Mouse (Mus musculus) mouse trophoblast stem cell (cell line): ENCODE results near the gene Ctu1.

Experiments used
- in situ Hi-C, 2 experiments: fragments of 300-500 bp; cut with MseI, MboI; formaldehyde crosslinking; loops; 2 replicates in 1 of 2; 3 replicates in 1 of 2; pipeline ENCODE4 v1.15.1; 2025

Gene Ctu1

GRCm38 (mm10) chr7:43678517-43678916, 6.7 kb downstream of the Ctu1 start:
- in situ Hi-C loops, result no loop called here

GRCm38 (mm10) chr7:43680960-43681359, 9.1 kb downstream of the Ctu1 start:
- in situ Hi-C loops, result loop anchor here (10.0 kb wide), 3 partner anchors 104 to 214 kb away; partner anchors contain the start of genes Klk10 (in 1 of the 2) and Klk4 (in 1 of the 2)

GRCm38 (mm10) chr7:43682511-43682910, 10.7 kb downstream of the Ctu1 start:
- in situ Hi-C loops, result loop anchor here (10.0 kb wide), 3 partner anchors 102 to 212 kb away; partner anchors contain the start of genes Klk10 (in 1 of the 2) and Klk4 (in 1 of the 2)

- in situ Hi-C loops, result loop anchor here (10.0 kb wide), 3 partner anchors 100 to 210 kb away; partner anchors contain the start of genes Klk10 (in 1 of the 2) and Klk4 (in 1 of the 2)
Observed at GRCm38 (mm10) chr7:43685088-43685487, 13.3 kb downstream of the Ctu1 start.

- in situ Hi-C loops, result no loop called here
Observed at GRCm38 (mm10) chr7:43690118-43690517, 18.3 kb downstream of the Ctu1 start, which contains the start of gene Klk14. TSS of gene Klk14 (plus strand) at chr7:43690418.

GRCm38 (mm10) chr7:43710031-43710430, 38.2 kb downstream of the Ctu1 start:
- in situ Hi-C loops, result no loop called here

GRCm38 (mm10) chr7:43712267-43712666, 40.5 kb downstream of the Ctu1 start, which contains the start of gene Klk13:
TSS of gene Klk13 (plus strand) at chr7:43712567.
- in situ Hi-C loops, result no loop called here

- in situ Hi-C loops, result no loop called here
Observed at GRCm38 (mm10) chr7:43712917-43713316, 41.1 kb downstream of the Ctu1 start.

- in situ Hi-C loops, result no loop called here
Observed at GRCm38 (mm10) chr7:43713741-43714351, 42.0 kb downstream of the Ctu1 start.
